Mouse (Mus musculus) liver, postnatal 0 days (tissue): Measurements from ENCODE around the gene Grid1. TPM values are rescaled to one million over a fixed set of nuclear protein-coding genes. Genes with fewer than 3 reads are reported as not detected.

Experiments
- ATAC-seq: fragments of 200-750 bp; cut with Nextera tagmentation; 2 replicates; pipeline ENCODE4 v1.8.0; 2017; ENCODE audit warnings: mild to moderate bottlenecking, moderate library complexity
- DNase-seq: peaks from one replicate; pipeline ENCODE4 v3.0.0-alpha.2; 2016
- H3K27ac ChIP-seq: fragments of 300-500 bp; sonication (generic); 2 replicates; pipeline ENCODE4 v1.5.1; 2014; ENCODE audit warnings: antibody characterized with exemption, moderate library complexity, mild to moderate bottlenecking, low read depth
- H3K27me3 ChIP-seq: fragments of 300-500 bp; sonication (generic); 2 replicates; pipeline ENCODE4 v1.6.1; 2014; ENCODE audit warnings: low read length, control low read depth, mixed read lengths; ENCODE audit not compliant: insufficient read depth
- H3K36me3 ChIP-seq: fragments of 300-500 bp; sonication (generic); replicated peaks from 2 replicates; pipeline ENCODE4 v1.6.1; 2014; ENCODE audit warnings: mild to moderate bottlenecking, control low read depth, low read length, moderate library complexity, mixed read lengths; ENCODE audit not compliant: insufficient read depth
- H3K4me1 ChIP-seq: fragments of 300-500 bp; sonication (generic); 2 replicates; pipeline ENCODE4 v1.6.1; 2014; ENCODE audit warnings: antibody characterized with exemption, mild to moderate bottlenecking, control low read depth; ENCODE audit not compliant: insufficient read depth
- H3K4me2 ChIP-seq: fragments of 300-500 bp; sonication (generic); 2 replicates; pipeline ENCODE4 v1.6.1; 2014; ENCODE audit warnings: low read depth, mild to moderate bottlenecking, low read length, moderate library complexity, mixed read lengths
- H3K4me3 ChIP-seq: fragments of 300-500 bp; sonication (generic); 2 replicates; pipeline ENCODE4 v1.5.1; 2014; ENCODE audit warnings: low read depth, low read length
- H3K9ac ChIP-seq: fragments of 300-500 bp; sonication (generic); replicated peaks from 2 replicates; pipeline ENCODE4 v1.6.1; 2014; ENCODE audit warnings: mild to moderate bottlenecking, moderate library complexity
- H3K9me3 ChIP-seq: fragments of 300-500 bp; sonication (generic); 2 replicates; pipeline ENCODE4 v1.6.1; 2016; ENCODE audit warnings: mild to moderate bottlenecking, control low read depth, low read length, mixed read lengths
- CTCF ChIP-seq: sonication (generic); IDR thresholded peaks from 2 replicates; pipeline ENCODE4 v1.5.1; 2016; ENCODE audit warnings: antibody characterized with exemption, low read depth
- EP300 ChIP-seq: IDR thresholded peaks from 2 replicates; pipeline ENCODE4 v1.6.1; 2016; ENCODE audit warnings: antibody characterized with exemption, low read depth, mild to moderate bottlenecking
- WGBS: fragments of 180-500 bp; shearing (Covaris S2); extraction: QIAGEN DNeasy Blood & Tissue Kit; methylation state at CpG from one replicate; pipeline ENCODE4 v1.1.7; 2014; ENCODE audit not compliant: insufficient replicate concordance; 5-methylcytosine and 5-hydroxymethylcytosine counted together
- polyA plus RNA-seq: library from polyadenylated mRNA; unstranded; fragments of >200 nt; fragmentation: Nextera tagmentation; extraction: Ambion mirVana; gene quantifications from 2 replicates; pipeline ENCODE4 v1.2.1, GENCODE M21; 2015

Grid1 gene
- polyA plus RNA-seq, 1 experiment from 2014 or later, result not detected

DNA sequence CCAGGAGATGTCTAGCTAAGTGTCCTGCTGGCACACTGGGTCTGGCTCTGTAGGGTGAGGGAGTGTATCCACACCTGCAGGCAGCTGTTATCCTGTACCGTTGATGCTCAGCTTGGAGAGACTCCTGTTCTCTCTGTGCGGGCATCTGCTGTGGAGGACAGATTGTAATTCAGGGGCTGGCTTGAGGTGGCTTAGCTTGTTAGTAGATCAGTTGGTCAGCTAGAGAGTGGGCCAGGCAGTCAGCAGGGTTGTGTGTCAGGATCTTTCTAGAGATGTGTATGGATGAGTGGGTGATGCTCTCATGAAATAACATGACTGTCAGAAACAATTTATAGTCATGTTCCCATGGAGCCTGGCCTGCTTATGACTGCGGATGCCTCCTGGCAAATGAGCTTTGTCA lies 24.3 kb downstream of the Grid1 start:
- Histone ChIP-seq H3K27me3 (no peaks in the 10 kb centered on the region), H3K4me2 (no peak overlapping the region), H3K9me3 (no peaks in the 10 kb centered on the region), H3K27ac (no peak overlapping the region), H3K36me3 (no peaks in the 10 kb centered on the region), H3K9ac (no peak overlapping the region), H3K4me3 (no peak overlapping the region), H3K4me1 (no peaks in the 10 kb centered on the region)
- TF ChIP-seq EP300, result no peak
- no peak for TF ChIP-seq CTCF
- ATAC-seq, result no peak
- DNase-seq, result no peak
- 80% methylated on average over 3 of the region's 3 CpGs for WGBS

DNA sequence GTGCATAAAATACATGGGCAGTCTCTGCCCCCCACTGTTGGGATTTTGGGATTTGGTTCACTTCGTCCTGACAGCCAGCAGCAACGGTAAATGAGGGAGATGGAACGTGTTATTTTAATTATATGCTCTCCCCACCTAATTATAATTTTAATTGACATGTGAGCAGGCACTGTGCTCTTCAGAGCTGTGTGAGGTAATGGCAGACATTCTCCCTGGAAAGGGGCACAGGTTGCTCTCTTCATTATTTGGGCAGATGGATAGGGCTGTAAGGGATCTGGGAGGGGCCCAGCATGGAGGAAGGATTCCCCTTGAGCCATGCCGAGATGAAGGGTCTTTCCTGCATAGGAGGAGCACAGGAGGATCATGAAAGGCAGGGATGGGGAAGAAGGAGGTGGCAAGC lies 26.9 kb downstream of the Grid1 start:
- WGBS, result 60% methylated on average over 4 of the region's 4 CpGs
- no peak overlapping the region for H3K27ac ChIP-seq
- ATAC-seq, result no peak

DNA sequence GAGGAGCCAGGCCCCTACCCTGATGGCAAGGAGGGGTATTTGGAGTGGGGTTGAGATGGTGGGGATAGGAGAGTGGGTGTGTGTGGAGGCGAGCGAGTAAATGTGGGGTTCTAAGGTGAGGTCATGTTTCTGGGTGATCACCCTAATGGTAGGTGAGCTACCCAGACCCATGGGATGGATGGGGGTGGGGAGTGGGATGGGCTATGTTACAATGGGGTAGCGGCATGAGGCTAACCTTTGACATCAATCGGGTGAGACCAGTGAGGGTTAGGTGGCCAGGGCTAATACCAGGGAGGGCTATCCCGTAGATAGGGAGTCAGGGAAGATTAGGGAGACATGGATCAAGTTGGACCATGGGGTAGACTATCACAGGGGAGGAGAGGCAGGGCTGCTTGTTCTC lies 27.7 kb downstream of the Grid1 start:
- TF ChIP-seq EP300 (no peak), CTCF (no peak)
- no peak for DNase-seq
- Histone ChIP-seq H3K27me3 (no peaks in the 10 kb centered on the region), H3K4me2 (no peak overlapping the region), H3K27ac (no peak overlapping the region), H3K9me3 (no peaks in the 10 kb centered on the region), H3K36me3 (no peaks in the 10 kb centered on the region), H3K4me3 (no peak overlapping the region), H3K9ac (no peak overlapping the region), H3K4me1 (no peaks in the 10 kb centered on the region)
- ATAC-seq, result no peak
- 79% methylated on average over 5 of the region's 5 CpGs for WGBS

More for the DNA sequence above, 26.9 kb downstream of the Grid1 start:
- H3K27me3 ChIP-seq, result no peaks in the 10 kb centered on the region
- H3K9me3 ChIP-seq, result no peaks in the 10 kb centered on the region
- no peak for TF ChIP-seq CTCF
- no peak for TF ChIP-seq EP300
- H3K4me3 ChIP-seq, result no peak overlapping the region
- no peak overlapping the region for H3K9ac ChIP-seq
- no peak for DNase-seq
- no peaks in the 10 kb centered on the region for H3K36me3 ChIP-seq
- no peak overlapping the region for H3K4me2 ChIP-seq
- no peaks in the 10 kb centered on the region for H3K4me1 ChIP-seq

DNA sequence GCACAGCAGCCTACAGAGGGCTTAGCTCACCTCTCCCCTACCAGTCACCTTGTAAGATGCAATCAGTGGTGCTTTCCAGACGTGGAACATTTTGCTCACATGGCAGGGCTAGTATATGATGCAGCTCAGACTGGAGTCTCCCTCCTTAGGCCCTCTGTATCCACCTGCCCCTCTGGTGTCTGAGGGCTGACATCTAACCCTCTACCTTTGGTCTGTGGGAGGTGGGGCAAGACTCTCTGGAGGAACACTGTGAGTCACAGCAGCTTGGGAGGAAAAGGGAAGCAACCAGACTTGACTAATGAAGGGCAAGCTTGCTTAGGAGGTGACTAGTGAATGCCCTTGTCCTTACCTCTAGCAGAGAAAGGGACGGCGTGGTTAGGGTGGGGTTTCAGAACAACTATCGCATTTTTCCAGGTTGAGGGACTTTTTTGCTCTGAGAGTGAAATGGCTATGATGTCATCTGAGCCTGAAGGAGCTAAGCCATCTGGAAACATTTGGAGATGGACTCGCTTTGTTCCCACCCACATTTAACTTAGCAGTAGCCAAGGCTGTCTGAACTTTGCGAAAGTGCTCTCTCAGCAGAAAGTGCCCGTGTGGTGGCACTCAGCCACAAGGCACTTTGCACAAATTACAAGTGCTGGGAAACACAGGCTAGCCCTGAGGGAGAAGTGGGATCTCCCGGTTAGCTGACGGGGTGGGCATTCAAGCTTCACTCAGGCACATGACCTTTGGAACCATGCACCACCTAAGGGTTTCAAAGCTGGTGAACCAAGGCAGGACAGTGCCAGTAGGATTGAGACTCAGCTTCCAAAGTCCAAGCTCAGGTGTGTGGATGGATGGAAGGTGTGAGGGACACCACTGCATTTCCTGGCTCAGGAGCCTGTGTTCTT lies 41.2 kb downstream of the Grid1 start:
- H3K4me2 ChIP-seq, result no peak overlapping the region
- H3K4me3 ChIP-seq, result no peak overlapping the region
- TF ChIP-seq CTCF, result no peak
- no peak for TF ChIP-seq EP300
- H3K27me3 ChIP-seq, result no peaks in the 10 kb centered on the region
- no peaks in the 10 kb centered on the region for H3K4me1 ChIP-seq
- H3K27ac ChIP-seq, result no peak overlapping the region
- no peaks in the 10 kb centered on the region for H3K36me3 ChIP-seq
- ATAC-seq (no peak), DNase-seq (no peak)
- WGBS, result 68% methylated on average over 9 of the region's 9 CpGs
- no peak overlapping the region for H3K9ac ChIP-seq
- no peaks in the 10 kb centered on the region for H3K9me3 ChIP-seq

DNA sequence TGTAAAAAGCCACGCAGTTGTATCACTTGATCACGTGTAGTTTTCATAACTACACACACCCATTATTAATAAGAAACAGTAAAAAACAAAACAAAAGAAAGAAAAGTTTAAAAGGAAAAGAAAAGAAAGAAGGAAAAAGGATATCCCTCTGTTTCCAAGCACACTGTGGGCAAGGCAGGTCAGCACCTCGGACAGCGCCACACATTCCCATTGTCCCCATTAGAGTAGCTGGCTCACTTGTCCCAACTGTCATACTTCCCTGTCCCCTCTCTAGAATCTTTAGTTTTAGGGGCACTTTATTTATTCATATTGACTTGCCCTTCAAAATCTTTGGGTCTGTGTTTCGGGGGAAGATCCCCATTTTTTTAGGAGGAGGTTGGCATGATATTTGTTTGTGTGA lies 47.4 kb downstream of the Grid1 start:
- peak; percentile 29 for DNase-seq
- no peak overlapping the region for H3K4me2 ChIP-seq
- no peaks in the 10 kb centered on the region for H3K9me3 ChIP-seq
- no peaks in the 10 kb centered on the region for H3K36me3 ChIP-seq
- TF ChIP-seq EP300, result no peak
- no peak for TF ChIP-seq CTCF
- ATAC-seq, result no peak
- no peak overlapping the region for H3K4me3 ChIP-seq
- H3K27ac ChIP-seq, result no peak overlapping the region
- no peak overlapping the region for H3K9ac ChIP-seq
- H3K27me3 ChIP-seq, result no peaks in the 10 kb centered on the region
- no peaks in the 10 kb centered on the region for H3K4me1 ChIP-seq
- WGBS, result 16% methylated on average over 5 of the region's 5 CpGs

DNA sequence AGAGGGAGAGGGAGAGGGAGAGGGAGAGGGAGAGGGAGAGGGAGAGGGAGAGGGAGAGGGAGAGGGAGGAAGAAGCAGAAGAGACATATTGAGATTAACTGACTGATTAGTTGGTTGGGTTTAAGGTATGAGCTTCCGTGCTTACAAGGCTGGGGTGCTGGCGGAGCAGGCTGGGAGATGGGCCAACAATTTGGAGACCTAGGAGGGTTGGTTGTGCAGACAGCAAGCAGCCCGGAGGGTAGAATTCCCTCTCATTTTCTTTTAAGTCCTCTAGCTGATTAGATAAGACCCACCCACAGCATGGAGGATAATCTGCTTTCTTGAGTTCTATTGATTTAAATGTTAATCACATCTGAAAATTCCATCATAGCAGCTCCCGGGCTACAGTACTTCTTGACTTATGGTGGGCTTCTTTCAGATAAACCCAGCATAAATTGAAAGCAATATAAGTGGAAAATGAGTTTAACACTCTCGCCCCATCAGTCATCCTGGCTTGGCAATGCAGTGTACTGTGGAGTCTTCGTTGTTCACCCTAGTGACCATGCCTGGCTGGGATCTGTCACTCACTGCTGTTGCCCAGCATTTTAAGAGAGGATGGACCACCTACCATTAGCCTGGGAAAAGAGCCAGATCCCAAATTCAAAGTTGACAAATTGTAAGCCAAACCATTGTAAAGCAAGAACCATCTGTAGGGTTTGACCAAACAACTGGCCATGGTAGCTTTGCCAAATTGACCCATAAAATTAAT lies 48.8 kb downstream of the Grid1 start:
- WGBS, result 69% methylated on average over 6 of the region's 6 CpGs
- no peak for ATAC-seq
- H3K4me1 ChIP-seq, result no peaks in the 10 kb centered on the region

More for the DNA sequence above, 48.8 kb downstream of the Grid1 start:
- no peak overlapping the region for H3K4me2 ChIP-seq
- no peaks in the 10 kb centered on the region for H3K9me3 ChIP-seq
- no peak overlapping the region for H3K4me3 ChIP-seq
- H3K36me3 ChIP-seq, result no peaks in the 10 kb centered on the region
- no peak overlapping the region for H3K27ac ChIP-seq
- no peak overlapping the region for H3K9ac ChIP-seq
- H3K27me3 ChIP-seq, result no peaks in the 10 kb centered on the region
- no peak for TF ChIP-seq EP300
- no peak for TF ChIP-seq CTCF
- DNase-seq, result no peak
